Mouse (Mus musculus): ENCODE data around the gene Ect2.

- no peak for TF ChIP-seq CTCF (IDR thresholded peaks at IDR 0.05; ENCODE audit: low read depth)
- TF ChIP-seq EP300 (IDR thresholded peaks at IDR 0.05; ENCODE audit: low read depth) = no peak
Measured at GRCm38 (mm10) chr3:27162410-27162804, 8.7 kb upstream of the Ect2 start.

All from heart, postnatal 0 days (tissue).